Mouse (Mus musculus) central nervous system, embryonic 14 days (tissue): ENCODE results near the gene Irak4. TPM values are rescaled to one million over a fixed set of nuclear protein-coding genes. Genes with fewer than 3 reads are reported as not detected.

Experiments used
- polyA plus RNA-seq: library from polyadenylated mRNA; depleted of rRNA; stranded (reverse); fragments of >200 nt; gene quantifications from 2 replicates; pipeline ENCODE4 v1.2.3, GENCODE M21; 2012; rRNA removed

The Irak4 gene
- polyA plus RNA-seq: 1.5 and 2.1 TPM in 2 replicates

GRCm38 (mm10) chr15:94543409-94544051, at the start of gene Irak4, which contains the start of gene Pus7l:
Gene Irak4, plus strand, starts transcription at chr15:94543643.
Gene Pus7l, minus strand, starts transcription at chr15:94543547.

GRCm38 (mm10) chr15:94589219-94590075, 46.0 kb downstream of the Irak4 start, which contains the start of gene Twf1:
Gene Twf1, minus strand, starts transcription at chr15:94589889.

GRCm38 (mm10) chr15:94628830-94629601, 85.6 kb downstream of the Irak4 start, which contains the start of gene Tmem117:
Gene Tmem117, plus strand, starts transcription at chr15:94629232.

Other genes with a start within 250 kb of the Irak4 start
- gene Adamts20, start 78.2 kb upstream of the Irak4 start, polyA plus RNA-seq: 4.9 and 5.0 TPM in 2 replicates
- gene Pus7l, start 96 bp upstream of the Irak4 start, polyA plus RNA-seq: 4.9 and 6.1 TPM in 2 replicates
- gene Twf1, start 46.2 kb downstream of the Irak4 start, polyA plus RNA-seq: 47.4 and 57.3 TPM in 2 replicates
- gene Tmem117, start 85.6 kb downstream of the Irak4 start, polyA plus RNA-seq: 1.6 and 2.4 TPM in 2 replicates